Mouse (Mus musculus): ENCODE results near the gene Mroh2a.

DNA sequence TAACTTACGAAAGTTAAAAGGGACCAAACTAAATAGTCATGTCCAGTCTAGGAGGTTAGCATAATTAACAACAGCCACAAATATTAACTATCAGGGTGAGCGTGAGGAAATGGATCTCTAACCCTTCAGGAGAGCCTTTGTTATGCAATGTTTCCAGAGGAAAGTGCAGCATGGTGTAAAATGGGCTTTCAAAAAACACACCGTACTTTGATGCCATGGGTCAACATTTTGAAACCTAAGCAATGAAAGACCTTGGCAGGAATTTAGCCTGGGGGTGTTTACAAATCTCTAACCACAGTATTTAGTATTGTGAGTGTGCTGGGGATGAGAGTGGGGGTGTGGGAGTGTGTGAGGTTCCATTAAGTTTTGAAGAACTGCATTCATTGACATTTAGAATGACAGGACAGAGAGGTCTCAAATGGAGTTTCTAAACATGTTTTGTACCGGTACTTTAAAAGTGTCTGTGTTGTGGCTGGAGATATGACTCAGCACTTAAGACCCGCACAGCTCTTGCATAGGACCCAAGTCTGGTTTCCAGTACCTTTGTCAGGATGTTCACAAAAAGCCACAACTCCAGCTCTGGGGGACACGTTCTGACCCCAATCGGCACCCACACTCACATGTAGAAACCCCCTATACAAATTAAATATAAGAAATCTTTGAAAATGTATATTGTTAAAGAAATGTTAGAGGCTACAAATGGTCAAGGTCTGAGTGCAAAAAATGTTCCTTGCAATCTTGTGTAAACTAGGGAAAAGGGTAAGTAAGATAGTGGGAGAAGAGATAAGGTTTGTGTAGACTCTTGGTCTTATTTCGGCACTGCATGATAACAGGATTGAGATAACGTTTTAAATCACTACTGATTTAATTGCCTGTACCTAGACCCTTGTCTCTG is 52.6 kb downstream of the Mroh2a start:
- TF ChIP-seq POLR2A (IDR thresholded peaks at IDR 0.05; ENCODE audit: extremely low read depth, insufficient read depth, low read length) (no peak), CTCF (IDR thresholded peaks at IDR 0.05; ENCODE audit: low read depth, low read length) (no peak)

All from liver, adult 2 months (tissue).